Mouse (Mus musculus): ENCODE measurements at regions not wholly inside any gene's neighbourhood (a gene's known extent, or its start where the extent isn't known, plus 50 kb on each side); places are given as distances from the start of the nearest gene placed in this dataset.

DNA sequence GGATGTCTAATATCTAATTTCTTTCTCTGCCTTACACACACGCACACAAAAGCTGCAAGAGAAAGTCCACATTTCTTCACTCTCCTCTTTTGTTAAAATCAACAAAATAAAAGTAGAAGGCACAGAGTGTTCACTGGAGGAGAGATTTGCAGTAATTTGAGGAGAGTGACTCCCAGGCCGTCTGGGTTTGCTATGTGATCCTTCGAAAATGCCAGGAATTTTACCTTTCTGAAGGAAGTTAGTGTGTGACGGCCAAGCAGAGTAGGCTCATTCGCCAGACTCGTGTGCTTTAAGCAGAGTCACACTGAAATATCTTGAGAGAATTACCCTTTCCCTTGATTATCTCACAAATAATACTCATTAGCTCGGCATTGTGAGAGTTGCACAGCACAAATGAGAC, 216.0 kb downstream of the Rnd3 start:
- Histone ChIP-seq H3K9me3 (ENCODE audit: low read length) (no peaks in the 10 kb centered on the region), H3K27me3 (ENCODE audit: insufficient read depth, low read length) (no peaks in the 10 kb centered on the region), H3K36me3 (replicated peaks; ENCODE audit: insufficient read depth, low read length) (no peaks in the 10 kb centered on the region), H3K27ac (ENCODE audit: low read depth) (no peak overlapping the region), H3K9ac (replicated peaks) (no peak overlapping the region), H3K4me3 (ENCODE audit: low read depth, low read length) (no peak overlapping the region), H3K4me2 (ENCODE audit: low read depth, low read length) (no peak overlapping the region), H3K4me1 (ENCODE audit: insufficient read depth) (no peaks in the 10 kb centered on the region)
- no peak for TF ChIP-seq EP300 (IDR thresholded peaks at IDR 0.05; ENCODE audit: low read depth)
- no peak for TF ChIP-seq CTCF (IDR thresholded peaks at IDR 0.05; ENCODE audit: low read depth)
- DNase-seq (no peak), ATAC-seq (no peak)
- WGBS (ENCODE audit: insufficient replicate concordance) = 67% methylated on average over 7 of the region's 7 CpGs

DNA sequence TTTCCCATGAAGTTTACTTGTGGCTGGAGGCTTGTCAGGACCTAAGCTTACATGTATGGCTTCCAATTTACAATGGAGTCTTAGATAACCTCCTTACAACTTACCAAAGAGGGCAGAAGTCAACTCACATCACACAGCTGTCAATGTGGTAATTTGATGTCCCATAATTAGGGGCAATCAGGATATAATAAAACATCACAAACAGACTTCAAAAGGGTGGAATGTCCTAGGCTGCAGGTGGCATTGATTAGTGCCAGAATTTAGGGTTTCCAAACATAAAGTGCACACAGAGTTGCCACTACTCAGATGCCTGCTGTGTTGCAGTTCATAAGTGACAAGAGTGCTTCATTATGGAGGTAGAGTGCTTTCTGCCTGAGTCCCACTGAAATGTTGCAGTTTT, 227.9 kb downstream of the Rnd3 start:
- Histone ChIP-seq H3K9me3 (ENCODE audit: low read length) (no peaks in the 10 kb centered on the region), H3K4me2 (ENCODE audit: low read depth, low read length) (no peak overlapping the region), H3K9ac (replicated peaks) (no peak overlapping the region), H3K36me3 (replicated peaks; ENCODE audit: insufficient read depth, low read length) (no peaks in the 10 kb centered on the region), H3K27ac (ENCODE audit: low read depth) (no peak overlapping the region), H3K4me3 (ENCODE audit: low read depth, low read length) (no peak overlapping the region), H3K27me3 (ENCODE audit: insufficient read depth, low read length) (no peaks in the 10 kb centered on the region), H3K4me1 (ENCODE audit: insufficient read depth) (no peaks in the 10 kb centered on the region)
- DNase-seq = no peak
- ATAC-seq = no peak
- no peak for TF ChIP-seq EP300 (IDR thresholded peaks at IDR 0.05; ENCODE audit: low read depth)
- TF ChIP-seq CTCF (IDR thresholded peaks at IDR 0.05; ENCODE audit: low read depth) = no peak

DNA sequence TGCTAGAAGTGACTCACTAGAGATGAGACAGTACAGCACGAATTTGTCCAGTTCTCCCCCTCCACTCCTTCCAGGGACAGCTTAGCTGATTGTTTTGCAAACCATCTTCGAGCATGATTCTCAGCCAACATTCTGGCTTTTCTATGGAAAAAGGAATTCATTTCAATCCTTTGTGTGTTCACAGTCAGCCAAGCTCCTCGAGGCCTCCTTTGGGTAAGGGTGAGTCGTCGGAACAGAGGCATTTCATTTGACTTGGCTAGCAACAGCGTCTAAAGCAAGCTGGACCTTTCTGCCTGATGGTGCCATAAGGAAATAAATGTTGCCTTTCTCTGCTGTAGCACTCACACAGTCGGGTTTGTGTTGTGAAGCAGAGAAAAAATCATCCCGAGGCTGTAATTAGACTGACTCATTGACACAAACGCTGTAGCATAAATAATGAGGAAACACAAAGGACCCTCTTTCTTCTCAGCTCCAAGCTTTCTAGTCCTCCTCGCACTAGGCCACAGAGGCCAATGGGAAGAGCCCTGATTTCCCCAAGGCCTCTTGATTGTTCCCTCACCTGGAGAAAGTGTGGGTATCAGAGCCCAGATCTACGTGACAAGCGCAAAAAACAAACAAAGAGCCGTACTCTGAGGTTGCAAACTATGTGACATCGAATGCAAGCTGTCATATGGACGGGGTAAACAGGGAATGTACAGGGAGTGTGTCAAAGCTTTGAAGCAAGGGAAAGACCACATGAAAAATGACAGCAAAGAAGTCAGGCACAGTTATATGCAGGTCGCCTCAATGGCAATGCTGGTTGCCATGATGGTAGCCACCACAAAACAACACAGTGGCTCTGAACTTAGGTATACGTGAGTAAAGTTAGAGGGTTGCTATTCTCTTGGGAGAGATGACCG, 232.3 kb downstream of the Rnd3 start:
- Histone ChIP-seq H3K9me3 (ENCODE audit: low read length) (no peaks in the 10 kb centered on the region), H3K27ac (ENCODE audit: low read depth) (no peak overlapping the region), H3K4me3 (ENCODE audit: low read depth, low read length) (no peak overlapping the region), H3K9ac (replicated peaks) (no peak overlapping the region), H3K36me3 (replicated peaks; ENCODE audit: insufficient read depth, low read length) (no peaks in the 10 kb centered on the region), H3K27me3 (ENCODE audit: insufficient read depth, low read length) (no peaks in the 10 kb centered on the region), H3K4me1 (ENCODE audit: insufficient read depth) (no peaks in the 10 kb centered on the region), H3K4me2 (ENCODE audit: low read depth, low read length) (no peak overlapping the region)
- ATAC-seq = no peak
- DNase-seq = no peak
- TF ChIP-seq CTCF (IDR thresholded peaks at IDR 0.05; ENCODE audit: low read depth) (no peak), EP300 (IDR thresholded peaks at IDR 0.05; ENCODE audit: low read depth) (no peak)
- 72% methylated on average over 18 of the region's 18 CpGs for whole genome bisulfite sequencing (ENCODE audit: insufficient replicate concordance)

DNA sequence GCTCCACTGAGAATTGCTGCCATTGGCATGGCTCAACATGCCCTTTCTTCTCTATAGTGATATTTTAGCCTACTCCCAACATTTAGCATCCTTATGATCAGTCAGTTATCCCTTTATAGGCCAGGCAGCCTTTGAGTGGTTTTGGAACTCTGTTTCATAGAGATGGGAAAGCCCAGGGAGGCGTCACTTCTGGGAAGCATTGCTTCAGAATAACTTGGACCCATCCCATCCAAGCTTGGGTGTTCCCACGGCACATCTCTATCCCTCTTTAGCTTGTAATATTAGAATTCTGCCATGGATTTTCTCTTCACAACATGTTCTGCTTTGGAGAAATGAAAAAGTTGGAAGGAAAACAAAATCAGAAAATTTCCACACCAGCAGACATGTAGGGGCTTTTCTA, 233.8 kb downstream of the Rnd3 start:
- Histone ChIP-seq H3K4me2 (ENCODE audit: low read depth, low read length) (no peak overlapping the region), H3K4me3 (ENCODE audit: low read depth, low read length) (no peak overlapping the region), H3K9me3 (ENCODE audit: low read length) (no peaks in the 10 kb centered on the region), H3K4me1 (ENCODE audit: insufficient read depth) (no peaks in the 10 kb centered on the region), H3K27ac (ENCODE audit: low read depth) (no peak overlapping the region), H3K36me3 (replicated peaks; ENCODE audit: insufficient read depth, low read length) (no peaks in the 10 kb centered on the region), H3K9ac (replicated peaks) (no peak overlapping the region), H3K27me3 (ENCODE audit: insufficient read depth, low read length) (no peaks in the 10 kb centered on the region)
- no peak for TF ChIP-seq EP300 (IDR thresholded peaks at IDR 0.05; ENCODE audit: low read depth)
- TF ChIP-seq CTCF (IDR thresholded peaks at IDR 0.05; ENCODE audit: low read depth) = no peak
- ATAC-seq (no peak), DNase-seq (no peak)
- WGBS (ENCODE audit: insufficient replicate concordance) = 86% methylated on average over 2 of the region's 2 CpGs

- DNase-seq (no peak), ATAC-seq (no peak)
- Histone ChIP-seq H3K36me3 (replicated peaks; ENCODE audit: insufficient read depth, low read length) (no peaks in the 10 kb centered on the region), H3K4me3 (ENCODE audit: low read depth, low read length) (no peak overlapping the region), H3K27ac (ENCODE audit: low read depth) (no peak overlapping the region), H3K4me1 (ENCODE audit: insufficient read depth) (no peaks in the 10 kb centered on the region), H3K9me3 (ENCODE audit: low read length) (no peaks in the 10 kb centered on the region), H3K9ac (replicated peaks) (no peak overlapping the region), H3K27me3 (ENCODE audit: insufficient read depth, low read length) (no peaks in the 10 kb centered on the region), H3K4me2 (ENCODE audit: low read depth, low read length) (no peak overlapping the region)
- TF ChIP-seq CTCF (IDR thresholded peaks at IDR 0.05; ENCODE audit: low read depth) (no peak), EP300 (IDR thresholded peaks at IDR 0.05; ENCODE audit: low read depth) (no peak)
Measured at GRCm38 (mm10) chr2:50914176-50914575, 234.7 kb downstream of the Rnd3 start.

DNA sequence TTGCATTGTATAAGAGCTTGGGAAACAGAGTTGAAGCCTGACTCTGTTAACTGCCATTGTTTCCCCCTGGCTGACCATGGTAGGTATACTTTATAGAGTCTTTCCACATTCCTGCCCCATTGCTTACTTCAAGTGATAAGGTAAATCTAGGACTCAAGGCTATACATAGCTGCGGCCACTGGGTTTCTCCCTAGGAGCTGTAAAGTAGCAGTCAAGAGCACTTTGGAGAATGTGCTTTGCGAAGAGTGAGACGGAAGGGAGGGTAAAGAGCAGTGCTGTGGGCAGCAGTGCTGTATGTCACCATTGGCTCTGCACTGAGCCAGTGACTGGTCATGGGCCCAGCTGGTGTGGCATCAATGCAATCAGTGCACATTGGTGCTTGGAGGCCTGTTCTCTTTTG, 240.1 kb downstream of the Rnd3 start:
- WGBS (ENCODE audit: insufficient replicate concordance) = 84% methylated on average over 3 of the region's 3 CpGs
- H3K4me2 ChIP-seq (ENCODE audit: low read depth, low read length) = no peak overlapping the region
- no peak for DNase-seq
- H3K27ac ChIP-seq (ENCODE audit: low read depth) = no peak overlapping the region
- no peak overlapping the region for H3K9ac ChIP-seq (replicated peaks)
- no peaks in the 10 kb centered on the region for H3K9me3 ChIP-seq (ENCODE audit: low read length)
- H3K4me1 ChIP-seq (ENCODE audit: insufficient read depth) = no peaks in the 10 kb centered on the region
- TF ChIP-seq CTCF (IDR thresholded peaks at IDR 0.05; ENCODE audit: low read depth) (no peak), EP300 (IDR thresholded peaks at IDR 0.05; ENCODE audit: low read depth) (no peak)
- no peak for ATAC-seq
- no peak overlapping the region for H3K4me3 ChIP-seq (ENCODE audit: low read depth, low read length)
- H3K27me3 ChIP-seq (ENCODE audit: insufficient read depth, low read length) = no peaks in the 10 kb centered on the region
- no peaks in the 10 kb centered on the region for H3K36me3 ChIP-seq (replicated peaks; ENCODE audit: insufficient read depth, low read length)

All from liver, postnatal 0 days (tissue).